Mouse (Mus musculus) liver, embryonic 18 days (tissue): ENCODE data around the gene Slc38a1. TPM values are rescaled to one million over a fixed set of nuclear protein-coding genes. Genes with fewer than 3 reads are reported as not detected.

Experiments used
- polyA plus RNA-seq: library from polyadenylated mRNA; depleted of rRNA; stranded (reverse); fragments of >200 nt; gene quantifications from 2 replicates; pipeline ENCODE4 v1.2.3, GENCODE M21; 2012; rRNA removed

Slc38a1 gene
- 4.9 TPM in 2 replicates for polyA plus RNA-seq

DNA sequence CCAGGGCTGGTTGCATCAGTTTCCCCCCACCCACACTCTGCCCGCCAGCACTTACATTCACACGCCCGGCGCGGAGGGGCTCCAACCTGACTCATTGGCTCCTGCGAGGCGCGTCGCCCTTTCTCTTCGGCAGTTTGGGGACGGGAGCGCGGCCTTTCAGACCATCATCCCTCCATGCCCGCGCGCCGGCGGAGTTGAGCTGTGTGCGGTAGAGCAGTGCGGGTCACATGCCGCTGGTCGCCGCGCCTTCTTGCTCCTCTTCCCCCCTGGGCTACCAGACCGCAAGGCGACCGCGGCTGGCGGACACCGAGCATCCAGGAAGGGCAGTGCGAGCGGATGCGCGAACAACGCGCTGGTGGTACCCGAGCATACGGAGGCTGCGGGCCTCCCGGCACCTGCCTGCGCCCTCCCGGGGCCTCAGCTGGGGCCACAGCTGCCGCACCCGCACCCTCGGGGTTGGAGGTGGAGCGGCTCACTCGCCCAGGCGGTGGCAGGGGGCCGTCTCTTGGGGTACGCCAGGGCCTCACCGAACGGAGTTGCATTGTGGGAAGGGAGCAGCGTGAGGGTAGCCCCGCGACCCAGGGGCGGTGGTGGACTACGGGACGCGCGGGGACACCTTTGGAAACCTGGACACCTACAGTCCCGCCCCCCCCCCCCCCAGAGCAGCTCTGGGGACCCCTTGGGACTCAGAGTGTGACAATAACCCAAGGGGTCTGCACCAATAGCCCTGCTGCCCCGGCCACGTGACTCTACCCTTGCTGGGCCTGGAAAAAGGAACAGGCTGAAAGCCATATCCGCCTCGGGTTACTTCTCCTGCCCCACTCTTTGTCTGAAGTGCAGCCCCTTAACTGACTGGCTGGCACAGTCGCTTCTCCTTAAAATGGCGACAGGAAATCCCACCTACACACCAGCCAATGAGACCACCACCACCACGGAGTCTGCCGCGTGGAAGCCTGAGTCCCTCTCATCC, at the start of gene Slc38a1:
Gene Slc38a1 (minus strand): TSS at position 478 of the 970 bp plus-strand sequence.

Other genes with a start within 250 kb of the Slc38a1 start
- gene Scaf11, start 182.1 kb downstream of the Slc38a1 start, polyA plus RNA-seq, result 15.2 and 18.1 TPM in 2 replicates
- gene Slc38a2, start 56.8 kb upstream of the Slc38a1 start, polyA plus RNA-seq, result 22.1 and 25.1 TPM in 2 replicates